In genomic region chr6:125425205-125426090, GRCm38 (mm10) we compare ENCODE assay signal across 10 mouse cellular contexts. TPM values are rescaled to one million over a fixed set of nuclear protein-coding genes. Genes with fewer than 3 reads are reported as not detected.
A peak's percentile ranks its signal among the peaks of the same experiment; 100 is the strongest.
DNase-seq lines count a peak whose midpoint lies in the region; ATAC-seq and TF ChIP-seq lines count a peak whose summit lies in the region.
"Had no signal": no experiment of that assay in that cellular context is flagged by ENCODE, and none has a peak within 500 bp of the region (broad histone marks: within the 10 kb centered on the region; RNA-seq: fewer than 3 reads in every experiment).

No protein-coding gene starts in this region.

- peak; percentile 32 for DNase-seq in lung, postnatal 0 days (ENCODE audit: low spot score)
- no peak for DNase-seq in lung, postnatal 10 days
- DNase-seq in R1 (ENCODE audit: low read depth, low spot score) = peak; percentile 79
- peak; percentile 47 for DNase-seq in liver
- DNase-seq in thymus, postnatal 25 days = peak; percentile 23
- DNase-seq in heart, postnatal 36 days = no peak
- no peak for DNase-seq in heart, adult 9 months (ENCODE audit: low spot score in 2 of 2)
- no peak for DNase-seq in layer of hippocampus, adult 18-20 months (ENCODE audit: low spot score in 2 of 2)

- no peak for TF ChIP-seq EP300 in lung, postnatal 0 days (IDR thresholded peaks at IDR 0.05)

- peaks cover 6% of the 10 kb centered on the region for H3K4me1 ChIP-seq in lung, postnatal 0 days (ENCODE audit: insufficient read depth, low read depth, low read length)

- H3K27me3 ChIP-seq in lung, postnatal 0 days (replicated peaks; ENCODE audit: insufficient read depth, low read length) = no peaks in the 10 kb centered on the region

- 60% methylated on average over 15 of the region's 15 CpGs for WGBS in lung, postnatal 0 days

- H3K27ac ChIP-seq in lung, postnatal 0 days (ENCODE audit: low read length) = no peak overlapping the region

- no peak overlapping the region for H3K4me3 ChIP-seq in lung, postnatal 0 days (ENCODE audit: low read depth, low read length)

- no peaks in the 10 kb centered on the region for H3K9me3 ChIP-seq in lung, postnatal 0 days (ENCODE audit: low read length)
- H3K9me3 ChIP-seq: neural tube, embryonic 13.5 days had no signal

- intact Hi-C loops in heart, postnatal 36 days (cut with DNase I) = loop anchor here (1.0 to 5.0 kb wide), 3 partner anchors 42 to 73 kb away; partner anchors contain the start of gene Cd9

- ATAC-seq in lung, postnatal 0 days = no peak

- H3K9ac ChIP-seq in lung, postnatal 0 days (replicated peaks; ENCODE audit: low read depth) = no peak overlapping the region

- H3K4me2 ChIP-seq in lung, postnatal 0 days (replicated peaks; ENCODE audit: low read depth, low read length) = no peak overlapping the region

- no peak for TF ChIP-seq CTCF in lung, postnatal 0 days (IDR thresholded peaks at IDR 0.05)

- H3K36me3 ChIP-seq in lung, postnatal 0 days (ENCODE audit: insufficient read depth, low read length) = no peaks in the 10 kb centered on the region
- H3K36me3 ChIP-seq: neural tube, embryonic 13.5 days had no signal

RNA-seq across cellular contexts. Expression of gene Plekhg6, which starts 44.9 kb away (rescaled TPM):
- polyA plus RNA-seq in lung, postnatal 0 days (2015; fragmentation: Nextera tagmentation; extraction: Ambion mirVana) = 0.50 and 0.82 TPM in 2 replicates
- total RNA-seq in heart, postnatal 36 days (2021) = not detected
- under 1 TPM; 0.13 to 0.17 TPM for total RNA-seq in layer of hippocampus, adult 18-20 months (2021)
- polyA plus RNA-seq: erythroblast, embryonic 14.5 days; neural tube, embryonic 13.5 days had no signal

Comparison
In these comparisons a context has a peak if more than half of its experiments do, and no peak if none do; other contexts are left out.
1. DNase-seq: peak in lung, postnatal 0 days (single experiment), R1 (single experiment), liver (single experiment) and thymus, postnatal 25 days (single experiment); none in lung, postnatal 10 days (single experiment), heart, postnatal 36 days (0 of 2), heart, adult 9 months (0 of 2) and layer of hippocampus, adult 18-20 months (0 of 2).